Mouse (Mus musculus) lung, postnatal 36 days (tissue): ENCODE results near the gene Chd8.

Experiments used
- DNase-seq: peaks from one replicate; pipeline ENCODE4 v3.0.0; 2022; ENCODE audit warnings: mixed read lengths

Chd8 gene

DNA sequence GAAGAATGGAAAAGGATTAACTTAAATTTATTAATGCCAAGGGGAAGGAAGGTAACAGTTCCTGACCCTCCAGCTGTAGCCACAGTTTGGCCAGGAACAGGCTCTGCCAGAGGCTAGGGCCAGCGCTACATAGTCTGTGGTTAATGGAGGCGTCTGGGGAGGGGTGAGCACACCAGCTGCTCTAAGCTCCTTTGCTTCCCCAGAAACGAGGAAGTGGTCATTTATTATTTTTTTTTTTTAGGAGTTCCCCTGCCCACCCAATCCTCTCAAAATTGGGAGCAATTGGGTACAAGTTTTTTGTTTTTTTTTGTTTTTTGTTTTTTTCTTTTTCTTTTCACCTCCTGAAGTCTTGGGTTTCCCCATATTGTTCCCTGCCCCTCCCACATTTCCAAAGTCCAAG is 59.4 kb downstream of the Chd8 start:
- DNase-seq, result no peak

DNA sequence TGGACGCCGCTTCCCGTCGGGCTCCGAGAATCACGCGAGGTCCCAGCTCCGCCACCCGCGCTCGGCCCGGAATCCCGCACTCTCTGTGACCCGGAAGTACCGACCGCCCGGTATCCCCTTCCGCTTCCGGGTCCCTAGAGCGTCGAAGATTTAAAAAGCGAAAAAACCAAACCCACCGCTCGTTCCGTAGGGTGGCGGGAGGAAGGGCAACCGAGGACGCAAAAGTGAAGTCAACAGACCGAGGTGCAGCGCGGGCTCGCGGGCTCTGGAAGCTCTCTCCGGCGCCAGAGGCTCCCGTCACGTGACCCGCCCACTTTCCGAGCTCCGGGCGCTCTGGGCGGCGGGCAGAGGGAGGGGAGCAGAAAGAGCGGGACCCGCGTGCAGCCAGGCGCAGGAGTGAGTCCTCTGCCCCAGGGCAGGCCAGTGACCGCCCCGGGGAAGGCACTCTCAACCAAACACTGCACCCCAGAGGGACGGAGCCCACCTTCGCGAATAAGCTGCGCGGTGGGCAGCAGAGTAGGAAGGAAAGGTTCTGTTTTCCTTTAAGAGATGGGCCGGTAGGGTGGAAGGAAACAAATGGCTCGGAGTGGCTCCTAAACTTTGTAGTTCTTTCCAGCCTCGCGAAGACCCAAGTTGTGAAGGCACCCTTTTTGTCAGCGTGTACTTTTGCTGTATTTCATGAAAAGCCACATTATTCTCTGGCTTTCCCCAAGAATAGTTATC is 60.3 kb downstream of the Chd8 start, which contains the start of gene Supt16:
Gene Supt16, minus strand, starts transcription at position 261 of the 723 bp plus-strand sequence.
- DNase-seq, result peak; percentile 79

DNA sequence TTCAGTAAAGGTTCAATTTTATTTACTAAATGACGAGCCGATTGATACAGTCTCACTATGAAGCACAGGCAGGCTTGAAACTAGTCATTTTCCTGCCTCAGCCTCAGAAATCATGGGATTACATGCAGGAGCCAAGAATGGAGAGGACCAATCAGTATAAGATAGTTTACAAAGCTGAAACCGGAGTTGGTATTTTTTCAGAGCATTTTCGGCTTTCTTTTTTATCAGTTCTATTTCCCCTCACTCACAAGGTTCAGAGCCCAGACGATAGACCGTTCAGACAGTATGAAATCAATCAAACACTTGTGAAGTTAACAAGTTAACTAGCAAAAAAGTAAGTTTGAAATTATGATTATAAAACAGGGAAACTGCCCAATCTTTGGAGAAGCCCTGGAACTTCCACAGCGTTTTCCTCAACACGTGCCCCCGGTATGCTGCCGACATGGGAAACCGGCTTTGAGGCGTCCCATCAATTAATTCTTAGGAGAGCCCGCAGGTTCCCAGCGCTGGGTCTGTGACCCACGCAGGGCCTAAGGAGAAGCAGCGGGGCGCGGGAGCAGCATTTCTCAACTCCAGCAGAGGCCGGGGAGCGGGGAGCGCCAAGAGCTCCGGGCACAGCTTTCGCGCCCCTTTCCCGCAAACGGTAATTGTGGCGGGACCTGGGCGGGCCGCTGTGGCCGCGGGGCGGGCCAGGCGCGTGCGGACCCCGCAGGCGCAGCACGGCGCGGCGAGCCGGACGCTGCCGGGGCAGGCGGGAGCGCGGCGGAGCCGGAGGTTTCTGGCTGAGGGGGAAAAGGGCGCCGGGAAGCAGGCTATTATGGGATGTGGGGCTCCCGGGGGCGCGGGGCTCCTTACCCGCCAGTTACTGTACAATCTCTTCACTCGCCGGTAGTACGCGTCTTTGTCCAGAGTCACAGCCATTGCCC is 61.1 kb downstream of the Chd8 start:
- DNase-seq, result no peak

DNA sequence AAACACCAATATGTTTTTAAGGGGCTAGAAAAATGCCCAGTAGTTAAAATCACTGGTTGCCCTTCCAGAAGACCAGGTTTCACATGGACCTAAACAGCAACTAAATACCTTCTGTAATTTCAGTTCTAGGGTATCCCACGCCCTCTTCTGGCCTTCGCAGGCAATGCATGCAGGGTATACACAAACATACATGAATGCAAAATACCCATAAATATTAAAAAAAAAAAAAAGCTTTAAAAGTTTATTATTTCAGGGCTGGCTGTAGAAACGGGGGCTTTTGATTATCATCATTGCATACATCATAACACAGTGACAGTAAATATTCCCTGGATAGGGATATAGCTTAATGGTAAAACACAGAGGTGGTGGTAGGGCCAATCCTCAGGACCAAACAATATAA is 61.9 kb downstream of the Chd8 start:
- DNase-seq, result peak; percentile 76

DNA sequence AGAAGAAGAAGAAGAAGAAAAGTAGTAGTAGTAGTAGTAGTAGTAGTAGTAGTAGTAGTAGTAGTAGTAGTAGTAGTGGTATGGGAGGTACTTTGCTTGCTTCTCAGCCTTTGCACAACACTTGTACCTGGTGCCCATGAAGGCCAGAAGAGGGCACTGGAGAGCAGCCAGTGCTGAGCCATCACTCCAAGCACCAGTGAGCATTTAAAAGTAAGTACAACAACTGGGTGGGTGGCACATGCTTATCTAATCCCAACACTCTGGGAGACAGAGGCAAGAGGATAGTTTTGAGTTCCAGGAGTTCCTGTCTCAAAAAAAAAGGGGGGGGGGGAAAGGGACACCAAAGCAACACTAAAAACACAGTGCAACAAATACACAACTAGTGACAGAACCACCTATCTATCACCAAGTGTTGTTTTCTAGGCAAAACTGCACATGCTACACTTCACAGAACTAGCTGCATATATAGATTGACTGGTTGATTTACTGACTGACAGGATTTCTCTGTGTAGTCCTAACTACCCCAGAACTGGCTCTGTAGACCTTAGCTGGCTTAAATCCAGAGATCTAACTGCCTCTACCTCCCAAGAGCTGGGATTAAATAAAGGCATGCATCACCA is 66.7 kb downstream of the Chd8 start:
- peak; percentile 66 for DNase-seq

DNA sequence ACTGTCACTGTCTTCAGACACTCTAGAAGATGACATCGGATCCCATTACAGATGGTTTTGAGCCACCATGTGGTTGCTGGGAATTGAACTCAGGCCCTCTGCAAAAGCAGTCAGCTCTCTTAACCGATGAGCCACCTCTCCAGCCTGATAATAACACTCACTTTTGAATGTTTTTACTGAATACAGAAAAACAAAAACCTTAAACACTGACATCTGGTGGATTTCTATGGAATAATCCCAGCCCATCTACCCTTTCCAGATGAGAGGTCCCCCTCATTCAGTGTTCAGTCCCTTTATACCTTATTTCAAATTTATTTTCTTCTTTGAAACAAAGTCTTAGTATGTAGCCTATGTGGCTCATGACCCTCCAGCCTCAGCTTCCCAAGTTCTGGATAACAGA is 68.1 kb downstream of the Chd8 start:
- no peak for DNase-seq

DNA sequence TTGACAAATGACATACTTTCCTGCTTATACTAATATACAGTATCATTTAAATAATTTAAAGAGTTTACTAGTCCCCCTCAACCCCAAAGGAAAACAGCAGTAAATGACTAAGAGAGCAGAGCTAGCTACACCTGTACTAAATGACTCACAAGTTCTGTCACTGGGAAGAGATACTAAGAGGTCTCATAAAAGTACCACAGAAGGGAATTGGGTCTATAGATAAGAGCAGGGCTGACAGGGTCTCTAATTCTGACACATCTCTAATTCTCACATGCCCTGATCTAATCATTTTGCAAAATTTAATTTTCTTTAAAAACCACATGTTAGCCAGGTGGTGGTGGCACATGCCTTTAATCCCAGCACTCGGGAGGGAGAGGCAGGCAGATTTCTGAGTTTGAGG is 68.8 kb downstream of the Chd8 start:
- no peak for DNase-seq

DNA sequence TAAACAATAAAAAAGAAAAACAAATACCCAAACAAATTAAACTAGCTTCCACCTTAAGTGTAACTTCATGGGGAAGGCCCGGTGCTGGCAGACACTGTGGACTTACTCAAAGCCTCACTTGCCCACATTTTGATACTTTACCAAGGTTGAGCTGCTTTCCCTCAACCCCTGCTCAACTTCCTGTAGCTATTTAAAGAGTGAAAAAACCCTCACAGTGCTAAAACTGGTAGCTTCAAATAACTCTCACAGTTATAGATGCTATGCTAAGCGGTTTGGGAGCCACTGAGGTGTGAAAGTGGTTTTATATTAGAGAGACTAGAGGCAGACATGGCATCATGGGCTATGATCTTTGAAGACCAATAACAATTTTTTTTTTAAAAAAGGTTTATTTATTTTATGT is 91.0 kb downstream of the Chd8 start:
- DNase-seq, result peak; percentile 2

DNA sequence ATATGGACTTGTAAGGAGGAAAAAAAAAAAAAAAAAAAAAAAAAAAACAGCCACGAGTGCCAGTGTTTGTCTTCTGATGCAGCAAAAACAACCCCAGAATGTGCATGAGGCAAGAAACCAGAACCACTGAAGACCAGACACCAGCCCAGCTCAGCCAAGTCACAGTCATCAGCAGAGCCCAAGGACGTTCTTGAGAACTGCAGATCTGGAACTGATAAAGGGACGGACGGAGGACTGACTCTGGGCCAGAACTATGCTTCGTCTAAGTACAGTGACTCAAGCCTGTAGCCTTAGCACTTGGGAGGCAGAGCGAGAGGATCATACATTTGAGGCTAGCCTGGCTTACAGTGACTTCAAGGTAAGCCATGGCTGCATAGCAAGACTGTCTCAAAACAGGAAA is 96.7 kb downstream of the Chd8 start:
- no peak for DNase-seq

DNA sequence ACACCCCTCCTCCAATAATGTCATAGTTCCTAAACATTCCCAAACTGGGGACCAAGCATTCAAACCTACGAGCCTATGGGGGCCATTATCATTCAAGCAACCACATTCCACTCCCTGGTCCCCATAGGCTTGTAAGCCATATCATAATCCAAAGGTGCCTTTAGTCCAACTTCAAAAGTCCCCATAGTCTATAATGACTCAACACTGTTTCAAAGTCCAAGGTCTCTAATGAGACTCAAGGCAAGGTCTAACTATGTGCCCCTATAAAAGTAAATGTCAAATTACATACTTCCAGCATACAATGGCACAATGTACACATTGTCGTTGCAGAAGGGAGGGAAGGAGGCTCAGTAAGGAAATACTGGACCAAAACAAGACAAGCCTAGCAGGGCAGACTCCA is 102.6 kb downstream of the Chd8 start:
- DNase-seq, result no peak

DNA sequence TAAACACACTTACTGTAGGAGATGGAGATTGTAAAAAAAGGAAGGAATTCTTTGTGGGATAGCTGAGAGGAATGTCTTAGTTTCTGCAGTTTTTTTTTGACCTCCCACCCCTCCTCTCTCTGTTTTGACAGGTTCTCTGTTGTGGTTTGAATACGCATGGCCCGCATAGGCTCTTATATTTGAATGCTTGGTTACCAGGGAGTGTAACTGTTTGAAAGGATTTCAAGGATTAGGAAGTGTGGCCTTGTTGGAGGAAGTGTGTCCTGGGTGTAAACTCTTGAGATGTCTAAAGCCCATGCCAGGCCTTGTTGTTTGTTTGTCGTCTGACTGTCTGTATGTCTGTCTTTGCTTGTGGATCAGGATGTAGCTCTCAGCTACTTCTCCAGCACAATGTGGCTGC is 105.0 kb downstream of the Chd8 start:
- DNase-seq, result no peak

DNA sequence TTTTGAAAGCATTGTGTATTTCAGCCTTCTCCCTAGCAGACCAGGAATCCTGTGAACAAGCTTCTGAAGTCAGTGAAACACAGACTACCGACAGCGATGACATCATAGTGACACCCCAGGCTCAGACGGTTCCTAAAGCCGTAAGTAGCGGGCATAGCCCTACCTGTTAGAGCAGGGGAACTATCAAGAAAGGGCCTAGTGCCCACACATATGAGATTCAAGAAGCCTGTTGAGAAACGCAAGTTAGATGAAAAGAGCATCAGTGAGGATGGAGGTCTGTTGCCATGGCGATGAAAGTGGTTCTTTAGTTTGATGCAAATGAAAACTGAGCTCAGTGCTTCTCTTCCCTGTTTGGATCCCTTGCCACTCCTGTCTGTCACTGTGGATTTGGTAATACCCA is 105.4 kb downstream of the Chd8 start:
- no peak for DNase-seq

DNA sequence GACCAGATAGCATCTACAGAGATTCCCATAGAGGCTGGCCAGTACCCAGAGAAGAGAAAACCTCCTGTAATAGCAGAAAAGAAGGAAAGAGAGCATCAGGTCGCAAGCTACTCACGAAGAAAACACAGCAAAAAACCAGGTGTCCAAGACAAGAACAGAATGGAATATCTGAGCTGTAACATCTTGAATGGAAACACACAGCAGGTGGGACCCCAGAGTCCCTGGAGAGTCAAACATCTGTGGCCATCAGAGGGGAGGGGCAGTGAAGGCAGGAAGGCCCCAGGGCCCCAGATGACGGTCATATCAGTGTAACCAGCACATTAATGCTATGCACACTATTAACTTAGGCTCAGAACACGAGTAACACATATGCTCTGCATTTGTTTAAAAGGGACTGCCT is 107.7 kb downstream of the Chd8 start:
- DNase-seq, result no peak
